Mouse (Mus musculus) bone marrow macrophage, adult 2 months (primary cell): ENCODE results near the gene Gapvd1.

Source experiments
- CTCF ChIP-seq: IDR thresholded peaks from 2 replicates; pipeline ENCODE4 v1.5.1; 2012; ENCODE audit warnings: low read depth, mild to moderate bottlenecking, low read length, moderate library complexity
- POLR2A ChIP-seq: IDR thresholded peaks from 2 replicates; pipeline ENCODE4 v1.6.1; 2012; ENCODE audit warnings: mild to moderate bottlenecking, low read depth, low read length, borderline replicate concordance

GRCm38 (mm10) chr2:34783064-34784020, 28.3 kb upstream of the Gapvd1 start:
- no peak for TF ChIP-seq CTCF
- no peak for TF ChIP-seq POLR2A
